Mouse (Mus musculus): ENCODE results near the gene Mmrn2.

Mmrn2 gene

DNA sequence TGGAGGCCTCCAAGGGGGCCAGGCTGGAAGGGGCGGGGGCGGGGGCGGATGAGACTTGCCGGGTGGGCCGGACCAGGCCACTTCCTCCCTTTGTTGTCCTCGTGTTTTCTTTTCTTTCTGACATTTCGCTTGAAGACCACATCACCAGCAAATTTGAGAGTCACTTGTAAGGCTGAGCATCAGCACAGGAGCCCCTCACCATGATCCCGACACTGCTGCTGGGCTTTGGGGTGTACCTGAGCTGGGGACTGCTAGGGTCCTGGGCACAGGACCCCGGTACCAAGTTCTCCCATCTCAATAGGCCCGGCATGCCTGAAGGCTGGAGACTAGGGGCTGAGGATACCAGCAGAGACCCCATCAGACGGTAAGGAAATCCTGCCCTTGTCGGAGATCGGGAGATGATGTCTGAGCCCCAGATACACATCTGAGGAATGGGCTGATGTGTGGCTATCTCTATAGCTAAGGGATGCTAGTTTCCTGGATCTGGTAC is at the start of gene Mmrn2:
Mmrn2 (plus strand) TSS at position 51 of the 490 bp plus-strand sequence.
- 82% methylated on average over 13 of the region's 13 CpGs for WGBS

DNA sequence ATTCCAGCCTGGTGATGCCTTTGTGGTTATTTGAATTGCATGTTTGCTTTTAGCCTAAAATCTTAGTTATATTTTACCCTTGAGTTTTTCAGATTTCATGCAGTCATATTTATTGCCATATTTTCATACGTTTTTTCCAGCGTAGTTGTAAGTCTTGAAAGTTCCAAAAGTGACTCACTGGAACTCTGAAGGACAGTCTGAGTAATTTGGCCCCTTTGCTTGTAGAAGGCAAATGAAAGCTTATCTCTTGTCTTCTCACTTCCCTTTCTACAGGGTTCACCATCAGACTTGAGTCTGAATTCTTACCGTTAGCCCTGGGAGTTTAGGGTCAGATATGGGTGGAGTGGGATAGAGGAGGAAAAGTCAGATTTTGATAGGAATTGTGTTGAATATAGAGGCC is 48.7 kb upstream of the Mmrn2 start:
- 88% methylated on average over 3 of the region's 3 CpGs for WGBS

DNA sequence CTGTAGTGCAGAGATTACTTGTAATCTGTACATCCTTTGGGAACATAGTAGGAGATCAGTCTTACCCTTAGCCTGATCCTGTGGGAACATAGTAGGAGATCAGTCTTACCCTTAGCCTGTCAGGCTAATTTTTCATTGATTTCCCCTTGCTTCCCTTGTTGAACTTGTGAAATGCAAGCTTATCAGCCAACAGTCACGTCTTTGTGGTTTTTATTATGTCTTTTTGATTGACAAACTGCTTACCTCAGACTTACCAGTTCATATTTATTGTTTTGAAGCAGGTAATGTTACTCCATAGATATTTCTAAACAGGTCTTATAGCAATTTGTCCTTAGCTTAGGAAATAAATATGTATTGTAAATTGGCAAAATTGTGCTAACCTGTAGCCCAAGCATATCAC is 47.6 kb upstream of the Mmrn2 start:
- WGBS, result 83% methylated on average over 1 of the region's 1 CpGs

DNA sequence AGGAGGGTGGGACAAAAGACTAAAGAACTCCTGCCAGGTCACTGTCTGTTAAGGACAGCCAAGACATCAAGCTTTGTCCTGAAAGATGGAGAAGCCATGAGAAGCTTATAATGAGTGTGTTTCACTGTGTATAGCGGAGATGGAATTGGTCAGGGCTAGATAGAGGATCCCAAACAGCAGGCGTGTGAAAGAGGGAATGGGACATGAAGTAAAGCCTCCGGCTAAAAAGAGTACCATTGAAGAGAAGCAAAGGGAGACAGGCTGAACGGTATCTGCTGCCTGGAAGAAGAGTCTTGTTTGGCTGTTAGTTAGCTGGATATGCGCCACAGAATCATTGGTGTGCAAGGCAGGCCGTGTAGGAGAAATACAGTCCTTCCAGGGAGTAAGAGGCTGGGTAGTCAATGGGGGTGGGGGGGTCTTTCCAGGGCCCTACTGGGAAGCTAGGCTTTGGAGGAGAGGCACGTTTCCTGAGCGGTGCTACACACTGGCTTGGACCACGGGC is 44.6 kb upstream of the Mmrn2 start:
- 73% methylated on average over 9 of the region's 9 CpGs for WGBS

DNA sequence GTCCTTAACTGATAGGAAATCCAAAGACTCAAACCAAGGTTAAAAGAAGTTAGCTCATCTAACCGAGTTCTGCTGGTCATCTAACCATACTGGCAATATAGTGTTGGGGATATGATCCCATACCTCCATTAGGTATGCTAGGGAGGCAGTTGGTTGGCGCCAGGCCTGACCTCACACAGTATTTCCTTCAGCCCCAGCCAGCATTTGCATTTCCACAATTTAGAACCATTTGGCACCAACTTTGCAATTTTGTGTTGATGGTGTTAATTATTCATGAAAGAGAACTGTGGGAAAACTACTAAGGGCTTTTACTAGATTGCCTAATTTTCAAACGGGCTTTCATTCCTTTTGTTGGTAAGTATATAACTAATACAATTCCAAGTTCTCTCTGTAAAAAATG is 43.4 kb upstream of the Mmrn2 start:
- 60% methylated on average over 3 of the region's 3 CpGs for WGBS

DNA sequence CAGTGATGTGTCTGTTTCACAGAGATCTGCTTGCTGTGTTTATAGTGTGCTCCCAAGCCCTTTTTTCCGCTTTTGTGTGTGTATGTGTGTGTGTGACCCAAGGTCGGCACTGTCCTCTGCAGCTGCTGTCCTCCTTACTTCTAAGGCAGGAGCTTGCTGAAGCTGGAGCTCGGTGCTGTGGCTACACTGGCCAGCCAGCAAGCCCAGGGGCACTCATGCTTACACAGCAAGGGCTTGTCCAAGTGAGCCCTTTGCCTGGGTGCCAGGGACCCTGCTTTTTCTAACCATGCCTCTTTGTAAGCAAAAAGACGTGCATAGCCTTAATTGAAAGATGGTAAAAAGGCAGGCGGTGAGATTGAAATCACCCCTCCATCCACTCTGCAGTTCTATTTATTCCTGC is 42.8 kb upstream of the Mmrn2 start:
- 79% methylated on average over 5 of the region's 5 CpGs for WGBS

DNA sequence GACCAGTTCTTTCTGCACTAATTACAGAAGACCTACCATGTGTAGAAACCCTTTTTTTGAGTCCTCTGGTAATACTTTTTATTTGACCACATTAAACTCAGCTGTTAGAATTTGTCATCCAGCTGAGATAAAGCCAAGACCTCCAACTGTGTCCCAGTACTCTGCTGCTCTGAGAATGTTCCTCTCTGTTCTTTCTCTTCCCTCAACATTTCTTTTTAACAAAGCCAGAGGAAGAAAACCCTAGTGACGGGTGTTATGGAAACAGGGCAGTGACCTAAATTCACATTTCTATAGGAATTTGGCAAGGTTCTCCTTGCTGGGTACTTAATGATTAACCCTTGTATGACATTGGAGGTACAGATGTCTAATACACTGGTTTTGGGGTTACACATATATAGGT is 35.8 kb upstream of the Mmrn2 start:
- WGBS, result 77% methylated on average over 1 of the region's 1 CpGs

DNA sequence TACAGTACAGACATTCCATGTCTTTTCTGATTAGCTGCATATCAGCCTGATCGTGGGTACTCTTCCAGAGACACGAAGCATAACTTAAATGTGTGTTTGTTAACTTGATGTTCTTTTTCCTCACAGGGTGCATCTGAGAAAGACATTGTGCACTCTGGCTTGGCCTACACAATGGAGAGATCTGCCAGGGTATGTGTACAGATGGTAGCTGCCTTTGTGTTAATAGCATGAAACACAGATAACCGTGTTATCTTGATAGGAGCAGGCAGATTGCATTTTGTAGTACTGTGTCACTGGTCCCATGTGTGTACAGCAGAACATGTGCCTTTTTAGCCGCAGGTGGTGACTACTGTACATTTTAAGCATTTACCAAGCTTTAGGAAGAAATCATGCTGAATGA is 33.3 kb upstream of the Mmrn2 start:
- 78% methylated on average over 4 of the region's 4 CpGs for WGBS

DNA sequence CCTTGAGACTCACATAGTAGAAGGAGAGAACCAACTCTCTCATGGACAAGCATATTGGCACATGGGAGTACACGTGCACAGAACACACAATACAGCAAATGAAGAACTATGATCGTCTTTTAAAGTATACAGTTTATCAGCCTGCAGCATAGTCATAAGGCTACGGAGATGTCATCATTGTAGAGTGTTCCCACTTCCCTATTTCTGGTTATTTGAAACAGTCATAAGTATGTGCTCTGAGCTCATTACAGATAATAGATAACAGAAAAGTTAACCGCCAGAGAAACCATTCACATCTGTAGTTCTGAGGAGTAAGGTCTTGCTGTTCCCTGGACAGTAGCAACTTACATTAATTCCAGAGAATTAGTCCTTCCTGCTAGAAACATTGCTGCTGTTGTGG is 32.2 kb upstream of the Mmrn2 start:
- 85% methylated on average over 4 of the region's 4 CpGs for WGBS

DNA sequence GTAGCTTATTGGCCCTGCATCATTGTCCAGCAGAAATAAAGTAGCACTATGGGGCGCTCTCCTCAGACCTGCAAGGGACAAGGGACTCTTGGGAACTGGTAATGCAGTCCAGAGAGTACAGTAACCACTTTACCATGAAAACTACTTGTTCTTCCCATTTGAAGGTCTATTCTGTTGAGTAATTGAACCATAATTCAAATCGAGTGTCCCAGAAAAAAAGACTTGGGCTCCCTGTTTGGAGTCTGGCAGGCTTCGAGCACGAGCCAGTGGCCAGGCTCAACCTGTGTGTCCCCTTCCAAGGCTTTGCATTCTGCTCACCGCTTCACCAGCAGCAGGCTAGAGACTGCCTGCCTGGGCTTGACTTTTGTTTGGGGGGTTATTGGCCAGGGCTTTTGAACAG is 30.9 kb upstream of the Mmrn2 start:
- 74% methylated on average over 5 of the region's 5 CpGs for WGBS

DNA sequence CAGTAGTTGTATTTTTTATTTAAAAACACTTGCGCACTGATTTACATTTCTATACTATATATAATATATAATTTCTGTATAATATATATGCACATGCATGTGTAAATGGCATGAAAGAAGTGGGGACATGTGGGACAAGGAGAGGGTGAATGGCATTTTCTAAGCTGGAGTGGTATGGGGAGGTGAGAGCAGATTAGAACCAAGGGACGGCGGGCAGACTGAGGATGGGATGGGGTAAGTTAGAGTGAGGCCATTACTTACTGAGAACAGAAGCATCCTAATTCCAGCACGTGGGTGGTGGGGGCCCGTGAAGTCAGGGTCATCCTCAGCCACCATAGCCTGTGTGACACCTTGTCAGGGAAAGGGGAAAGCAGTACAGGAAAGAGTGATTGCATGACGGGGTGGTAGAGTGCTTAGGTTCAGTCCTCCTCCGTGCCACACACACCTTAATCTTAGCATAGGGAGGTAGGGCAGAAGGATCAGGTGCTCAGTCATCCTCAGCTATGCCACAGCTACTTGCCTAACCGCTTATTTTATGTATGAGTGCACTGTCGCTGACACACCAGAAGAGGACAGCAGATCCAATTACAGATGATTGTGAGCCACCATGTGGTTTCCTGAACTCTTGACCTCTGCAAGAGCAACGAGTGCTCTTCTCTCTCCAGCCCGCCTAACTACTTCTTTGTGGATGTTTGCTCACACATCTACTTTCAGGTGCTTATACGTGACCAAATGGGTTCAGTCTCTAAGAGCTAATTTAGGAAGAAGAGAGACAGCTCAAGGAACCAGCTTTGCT is 29.3 kb upstream of the Mmrn2 start:
- 67% methylated on average over 12 of the region's 12 CpGs for WGBS

DNA sequence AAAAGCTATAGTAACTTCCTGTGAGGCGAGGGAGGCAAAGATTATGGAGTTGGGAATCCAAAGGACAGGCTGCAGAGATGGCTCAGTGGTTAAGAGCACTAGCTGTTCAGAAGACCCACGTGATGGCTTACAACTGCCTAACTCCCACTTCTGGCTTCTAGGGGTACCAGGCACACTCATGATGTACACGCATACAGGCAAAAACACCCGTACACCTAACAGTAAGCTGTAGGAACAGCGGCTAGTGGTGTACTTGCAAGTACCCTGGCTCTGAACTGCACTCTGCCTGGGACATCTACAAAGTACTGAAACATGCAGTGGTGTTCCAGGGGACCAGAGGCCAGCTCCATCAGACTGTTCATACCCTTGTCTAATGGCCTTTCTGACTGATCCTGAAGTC is 28.2 kb upstream of the Mmrn2 start:
- WGBS, result 93% methylated on average over 5 of the region's 5 CpGs

DNA sequence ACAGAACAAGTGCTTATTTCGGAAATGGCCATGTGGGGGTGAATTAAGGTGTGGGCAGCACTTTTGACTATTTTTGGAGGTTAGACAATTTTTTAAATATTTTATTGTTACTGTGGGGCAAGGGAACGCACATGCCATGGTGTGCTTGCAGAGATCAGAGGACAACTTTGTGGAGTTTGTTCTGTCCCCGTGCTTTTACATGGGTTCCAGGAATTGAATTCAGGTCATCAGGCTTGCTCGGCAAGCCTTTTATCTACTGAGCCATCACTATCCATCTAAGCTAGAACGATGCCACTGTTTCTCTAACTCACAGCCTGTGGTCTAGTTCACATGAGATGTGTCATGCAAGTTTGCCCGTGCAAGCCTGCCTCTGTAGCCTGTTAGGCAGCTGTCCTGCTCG is 27.0 kb upstream of the Mmrn2 start:
- WGBS, result 54% methylated on average over 7 of the region's 7 CpGs

DNA sequence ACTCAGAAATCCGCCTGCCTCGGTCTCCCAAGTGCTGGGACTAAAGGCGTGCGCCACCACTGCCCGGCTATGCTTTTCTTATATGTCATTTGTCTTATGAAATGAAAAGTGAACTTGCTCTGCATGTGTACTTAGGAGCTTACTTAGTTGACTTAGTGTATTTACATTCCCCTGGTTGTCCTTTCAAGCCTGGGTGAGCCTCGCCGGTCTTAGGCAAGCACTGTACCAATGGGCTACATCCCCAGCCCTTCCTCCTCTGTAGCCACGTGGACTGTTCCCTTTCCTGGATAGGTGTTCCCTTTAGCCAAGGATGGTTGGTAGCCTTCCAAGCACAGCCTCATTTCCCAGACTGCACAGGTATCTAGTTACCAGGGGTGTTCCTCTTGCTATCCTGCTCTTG is 26.3 kb upstream of the Mmrn2 start:
- WGBS, result 88% methylated on average over 8 of the region's 8 CpGs

DNA sequence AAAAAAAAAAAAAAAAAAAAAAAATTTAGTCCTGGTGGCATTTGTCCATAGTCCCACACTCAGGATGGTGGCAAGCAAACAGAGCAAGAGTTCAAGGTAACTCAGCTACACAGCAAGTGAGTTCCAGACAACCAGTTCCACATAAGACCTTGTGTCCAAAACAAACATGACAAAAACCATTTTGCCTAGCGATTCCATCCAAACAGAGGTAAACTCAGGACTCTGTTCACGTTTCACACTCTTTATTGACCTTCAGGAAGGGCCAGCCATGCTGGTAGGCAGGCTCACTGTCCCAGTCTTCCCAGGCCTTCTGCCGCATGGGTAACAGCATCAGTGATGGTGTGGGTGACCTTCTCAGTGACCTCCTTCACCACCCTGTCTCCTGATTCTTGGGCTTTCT is 23.6 kb upstream of the Mmrn2 start:
- WGBS, result 83% methylated on average over 3 of the region's 3 CpGs

DNA sequence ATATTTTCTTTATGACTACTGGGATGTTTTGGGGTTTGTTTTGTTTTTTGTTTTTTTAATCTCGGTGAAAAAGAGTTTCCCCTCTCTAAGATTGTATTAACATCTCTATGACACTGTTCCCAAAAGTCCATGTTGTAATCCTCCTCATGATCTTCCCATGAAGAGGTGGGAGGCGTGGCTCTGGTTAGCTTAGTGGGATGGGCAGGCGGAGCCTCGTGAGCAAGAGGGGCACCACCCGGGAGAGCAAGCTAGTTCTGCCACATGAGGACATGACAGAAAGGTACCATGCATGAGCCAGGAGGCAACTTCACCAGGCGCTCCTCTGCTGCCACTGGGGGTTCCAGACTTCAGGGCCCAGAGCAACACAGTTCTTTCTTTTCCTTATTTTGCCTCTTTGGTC is 22.7 kb upstream of the Mmrn2 start:
- 74% methylated on average over 6 of the region's 6 CpGs for WGBS

DNA sequence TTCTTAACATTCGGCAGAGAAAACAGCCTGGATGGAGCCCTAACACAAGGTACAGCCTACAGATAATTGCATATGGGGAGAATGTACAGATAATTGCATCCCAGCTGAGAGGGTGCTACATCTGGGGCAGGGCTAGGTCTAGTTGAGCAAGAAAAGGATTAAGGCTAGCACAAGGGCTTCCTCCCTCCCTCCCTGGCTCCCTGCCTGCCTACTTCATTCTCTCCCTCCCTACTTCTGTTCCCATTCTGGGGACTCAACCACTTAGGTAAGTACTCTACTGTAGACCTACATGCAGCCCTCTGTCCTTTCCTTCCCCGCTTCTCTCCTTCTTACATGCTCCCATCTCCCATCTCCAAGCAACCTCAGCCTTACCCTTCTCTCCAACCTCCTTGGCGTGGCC is 21.9 kb upstream of the Mmrn2 start:
- 96% methylated on average over 3 of the region's 3 CpGs for WGBS

DNA sequence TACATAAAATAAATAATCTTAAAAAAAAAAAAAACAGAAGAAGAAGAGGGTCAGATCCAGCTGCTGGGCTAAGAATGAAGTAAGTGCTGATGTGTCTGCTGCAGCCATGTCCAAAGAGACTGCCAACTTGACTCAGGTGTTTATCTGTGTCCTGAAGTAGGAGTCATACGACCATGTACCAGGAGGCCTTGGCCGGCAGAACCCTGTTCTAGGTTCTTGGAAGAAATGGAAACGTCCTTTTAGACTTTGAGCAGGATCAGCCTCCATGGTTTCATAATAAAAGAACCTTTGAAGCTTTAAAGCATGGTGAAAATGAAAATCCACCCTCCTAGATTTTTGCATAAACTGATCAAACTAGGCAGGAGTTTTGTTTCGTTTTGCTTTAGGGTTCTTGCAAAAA is 20.8 kb upstream of the Mmrn2 start:
- WGBS, result 81% methylated on average over 4 of the region's 4 CpGs

DNA sequence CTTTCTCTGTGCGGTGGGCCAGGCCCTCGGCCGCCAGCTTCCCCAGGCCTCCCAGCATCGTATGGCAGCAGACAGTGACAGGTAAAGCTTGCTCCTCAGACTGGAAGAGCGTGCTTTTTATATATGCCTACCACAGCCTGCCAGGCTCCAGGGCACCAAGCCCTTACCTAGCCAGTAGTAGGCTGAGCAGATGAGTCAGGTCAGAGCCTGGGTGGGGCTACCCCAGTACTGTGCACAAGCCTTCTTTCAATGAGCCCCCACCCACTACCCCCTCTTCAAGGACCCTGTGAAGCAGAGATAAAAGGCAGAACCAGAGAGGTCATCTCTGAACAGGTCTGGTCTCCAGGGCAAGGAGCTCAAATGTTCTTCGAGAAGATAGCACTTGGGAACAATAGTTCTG is 20.0 kb upstream of the Mmrn2 start, which contains the start of gene Fam25c:
Fam25c (minus strand) TSS at position 133 of the 400 bp plus-strand sequence.
- 91% methylated on average over 6 of the region's 6 CpGs for WGBS

DNA sequence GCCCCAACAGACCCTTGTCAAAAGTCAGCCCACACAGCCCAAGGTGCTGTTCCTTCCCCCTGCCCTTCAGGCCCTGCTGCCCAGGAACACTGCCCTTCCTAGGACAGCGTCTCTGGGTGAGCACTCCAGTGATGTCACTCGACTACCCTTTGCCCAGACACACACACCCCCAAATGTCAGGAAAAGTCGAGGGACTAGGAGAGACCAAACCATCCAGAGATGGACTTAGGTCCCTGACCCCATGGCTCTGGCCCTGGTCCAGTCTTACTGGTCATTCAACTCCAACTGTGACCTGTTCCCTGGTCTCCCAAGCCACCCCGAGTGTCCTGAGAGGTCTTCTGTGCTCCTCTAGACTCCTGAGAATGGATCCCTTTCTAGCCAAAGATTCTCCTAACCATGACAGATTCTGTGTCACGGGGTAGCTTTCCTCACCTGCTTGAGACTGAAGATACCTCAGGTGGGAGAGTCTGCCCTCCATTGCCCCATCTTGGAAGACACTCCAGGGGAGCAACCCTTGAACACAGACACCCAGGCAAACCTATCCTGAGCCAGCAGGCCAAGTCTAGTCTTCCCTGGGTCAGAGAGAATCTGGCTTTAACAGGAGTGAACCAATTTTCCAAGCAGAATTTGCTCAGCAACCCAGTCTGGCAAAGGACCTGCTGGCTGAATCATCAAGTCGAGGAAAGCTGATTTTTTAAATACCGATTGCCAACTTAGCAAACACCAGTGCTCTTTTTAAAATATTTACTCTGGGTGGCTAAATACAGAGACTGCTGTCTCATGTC is 17.4 kb upstream of the Mmrn2 start:
- 67% methylated on average over 7 of the region's 7 CpGs for WGBS

DNA sequence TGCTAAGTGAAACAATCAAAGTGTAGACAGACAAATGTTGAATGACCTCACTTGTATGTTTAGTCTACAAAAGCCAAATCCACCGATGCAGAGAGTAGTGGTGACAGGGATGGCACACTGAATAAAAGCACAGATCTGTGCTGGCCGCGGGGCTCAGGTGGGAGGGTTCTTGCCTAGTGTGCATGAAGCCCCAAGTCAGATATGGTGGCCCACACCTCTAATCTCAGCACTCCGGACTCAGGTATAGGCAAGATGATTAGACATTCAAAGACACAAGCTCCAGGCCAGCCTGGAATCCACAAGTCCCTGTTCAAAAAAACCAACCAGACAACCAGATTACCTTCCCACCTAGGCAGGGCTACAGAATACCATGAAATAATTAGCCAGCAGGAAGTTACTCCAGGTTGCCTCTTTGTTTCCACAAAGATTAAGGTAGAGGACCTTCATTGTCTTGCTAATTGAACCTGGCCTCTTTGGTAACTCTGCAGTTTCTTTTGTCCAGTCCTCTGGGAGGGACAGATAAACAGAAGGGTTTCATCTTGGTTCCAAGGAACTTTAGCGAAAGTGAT is 15.5 kb upstream of the Mmrn2 start:
- WGBS, result 64% methylated on average over 5 of the region's 5 CpGs

DNA sequence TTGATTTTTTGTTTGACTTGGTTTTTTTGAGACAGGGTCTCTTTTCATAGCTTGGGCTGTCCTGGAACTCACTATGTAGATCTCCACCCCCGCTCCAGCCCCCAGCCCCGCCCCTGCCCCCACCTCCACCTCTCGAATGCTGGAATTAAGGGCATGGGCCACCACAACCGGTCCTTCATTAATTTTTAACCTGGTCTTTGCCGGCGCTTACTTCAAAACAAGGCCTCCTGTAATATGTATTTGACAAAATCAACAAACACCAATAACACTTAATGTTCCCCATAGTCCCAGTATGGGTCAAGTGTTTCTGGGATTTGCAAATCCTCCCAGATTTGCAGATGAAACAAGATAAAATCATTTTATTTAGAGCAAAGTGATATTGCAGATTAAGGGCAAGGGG is 15.0 kb upstream of the Mmrn2 start:
- WGBS, result 70% methylated on average over 6 of the region's 6 CpGs

DNA sequence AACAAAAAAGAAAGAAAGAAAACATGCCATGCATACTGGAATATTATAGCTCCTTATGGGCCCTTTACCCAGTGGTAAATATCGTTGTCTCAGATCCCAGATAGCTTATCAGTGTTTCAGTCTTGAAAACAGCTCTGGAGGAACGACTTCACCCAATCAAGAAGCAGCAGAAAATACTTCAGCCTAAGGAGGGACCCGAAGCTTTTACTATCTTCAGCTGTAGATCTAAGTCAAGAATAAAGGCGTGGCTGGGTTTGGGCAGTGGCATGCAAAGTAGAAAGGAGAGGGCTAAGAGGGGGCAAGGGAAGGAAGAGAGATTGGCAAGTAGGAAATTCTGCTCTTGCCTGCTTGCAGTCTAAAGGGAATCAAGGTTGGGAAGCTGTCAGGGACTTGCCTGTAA is 13.1 kb upstream of the Mmrn2 start:
- WGBS, result 90% methylated on average over 4 of the region's 4 CpGs

All from cerebral cortex, adult 2 months (tissue).